Mouse (Mus musculus) CH12.LX (cell line): ENCODE measurements around the gene Dhrs1.

Experiments
- CTCF ChIP-seq, 2 experiments: IDR thresholded peaks in 1 of 2; conservative IDR thresholded peaks in 1 of 2; 2 replicates each; pipeline ENCODE4 v1.5.1; 2011 to 2012; ENCODE audit warnings: low read depth in 2 of 2, low read length in 2 of 2, improper control_type of control experiment in 1 of 2, inconsistent platforms in 1 of 2, mild to moderate bottlenecking in 1 of 2, moderate library complexity in 1 of 2
- HCFC1 ChIP-seq: IDR thresholded peaks from 2 replicates; pipeline ENCODE4 v1.6.1; 2012; ENCODE audit warnings: low read depth, mild to moderate bottlenecking, inconsistent platforms, low read length, improper control_type of control experiment
- SIN3A ChIP-seq: IDR thresholded peaks from 2 replicates; pipeline ENCODE4 v1.6.1; 2012; ENCODE audit warnings: low read length, improper control_type of control experiment, inconsistent platforms
- SMC3 ChIP-seq: IDR thresholded peaks from 2 replicates; pipeline ENCODE4 v1.6.1; 2011; ENCODE audit warnings: low read depth, low read length, improper control_type of control experiment
- TCF12 ChIP-seq: IDR thresholded peaks from 2 replicates; pipeline ENCODE4 v1.6.1; 2014; ENCODE audit warnings: low read depth, mild to moderate bottlenecking, inconsistent platforms, low read length, improper control_type of control experiment

DNA sequence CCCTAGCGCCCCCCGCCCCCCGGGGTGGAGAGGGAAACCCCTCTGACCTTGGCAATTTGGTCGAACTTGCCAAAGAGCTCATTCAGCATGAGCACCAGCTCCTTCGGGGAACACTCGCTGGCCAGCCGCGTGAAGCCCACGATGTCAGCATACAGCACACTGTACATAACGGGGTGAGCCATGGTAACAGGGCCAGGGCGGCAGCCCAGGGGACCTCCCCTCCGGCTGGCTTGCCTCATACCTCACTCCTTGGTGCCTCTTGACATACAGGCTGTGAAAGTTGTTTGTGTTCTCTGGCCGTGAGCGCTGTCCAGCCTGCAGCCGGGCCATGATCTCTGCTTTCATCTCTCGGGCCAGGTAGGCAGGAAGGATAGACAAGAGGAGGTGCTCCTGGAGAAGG lies 34.2 kb upstream of the Dhrs1 start:
- TF ChIP-seq HCFC1 = no peak
- no peak for TF ChIP-seq SIN3A
- TF ChIP-seq CTCF (conservative IDR thresholded peaks at IDR 0.05 in 1 of 2, IDR thresholded peaks at IDR 0.05 in 1 of 2; ENCODE audit: low read depth in 2 of 2, low read length in 2 of 2) = no peak
- no peak for TF ChIP-seq SMC3
- no peak for TF ChIP-seq TCF12
